Mouse (Mus musculus): ENCODE data around the gene Hrct1.

GRCm38 (mm10) chr4:43722191-43722590, 4.8 kb upstream of the Hrct1 start:
- no peak for TF ChIP-seq CTCF (IDR thresholded peaks at IDR 0.05)
- no peak for TF ChIP-seq EP300 (IDR thresholded peaks at IDR 0.05)
